Mouse (Mus musculus) cerebellum, postnatal 36 days (tissue): ENCODE data around the gene 1500009C09Rik.

Experiments
- DNase-seq, 2 experiments: peaks; one replicate each; pipeline ENCODE4 v3.0.0; 2021 to 2022; ENCODE audit warnings: mixed read lengths in 2 of 2

Gene 1500009C09Rik

DNA sequence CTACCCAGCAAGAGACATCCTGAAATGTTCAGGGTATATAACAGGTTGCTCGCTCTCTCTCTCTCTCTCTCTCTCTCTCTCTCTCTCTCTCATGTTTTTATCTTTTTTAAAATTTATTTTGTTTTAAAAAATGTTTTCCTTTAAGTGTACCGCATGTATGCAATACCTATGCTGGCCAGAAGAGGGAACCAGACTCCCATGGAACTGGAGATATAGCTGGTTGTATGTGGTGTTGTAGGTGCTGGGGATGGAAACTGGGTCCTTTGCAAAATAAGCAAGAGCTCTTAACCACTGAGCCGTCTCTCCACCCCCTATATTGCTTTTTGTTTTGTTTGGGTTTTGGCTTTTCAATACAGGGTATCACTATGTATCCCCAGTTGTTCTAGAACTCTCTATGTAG, 618 bp upstream of the 1500009C09Rik start:
- no peak for DNase-seq

DNA sequence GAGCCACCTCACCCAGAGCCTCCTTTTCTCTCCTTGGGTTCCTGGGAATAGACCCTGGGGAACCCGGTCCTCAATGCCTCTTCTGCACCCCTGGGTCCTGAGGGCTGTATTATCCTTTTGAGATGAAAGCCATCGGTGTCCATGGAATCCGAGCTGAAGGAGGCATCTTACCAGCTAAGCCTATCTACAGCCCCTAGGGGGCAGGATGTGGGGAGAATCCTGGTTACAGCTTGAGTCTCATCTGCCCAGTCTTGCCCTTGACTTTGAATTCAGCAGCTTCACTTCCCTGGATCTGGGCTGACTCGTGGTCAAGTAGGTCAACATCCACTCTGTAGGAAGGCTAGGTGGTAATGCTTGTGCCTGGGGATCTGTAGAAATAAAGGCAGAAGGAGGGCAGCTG, 3.1 kb downstream of the 1500009C09Rik start:
- no peak for DNase-seq

DNA sequence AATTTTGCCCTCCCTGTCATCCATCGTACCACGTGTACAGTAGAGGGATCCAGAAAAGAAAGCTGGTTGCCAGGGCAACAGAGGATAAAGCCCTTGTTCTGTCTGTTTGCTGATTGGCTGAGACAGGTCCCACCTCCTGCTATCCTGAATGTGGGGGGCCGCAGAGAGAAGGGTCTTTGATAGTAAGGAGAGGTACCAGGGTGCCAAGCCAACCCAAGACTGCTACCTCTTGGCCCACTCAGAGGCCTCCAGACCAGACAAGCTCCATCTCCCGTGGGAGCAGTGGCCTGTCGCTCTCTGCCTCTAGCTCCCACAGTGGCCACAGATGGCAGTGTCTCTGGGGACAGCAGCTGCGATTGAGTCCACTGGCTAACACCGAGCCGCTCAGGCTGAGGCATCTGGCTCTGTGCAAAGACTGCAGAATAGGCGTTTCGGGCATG, 3.8 kb downstream of the 1500009C09Rik start:
- peak; percentile 60 to 72 for DNase-seq

GRCm38 (mm10) chr15:82259510-82259909, 7.3 kb downstream of the 1500009C09Rik start:
- DNase-seq = peak; percentile 77 to 82

GRCm38 (mm10) chr15:82266356-82266755, 14.2 kb downstream of the 1500009C09Rik start:
- peak; percentile 77 to 85 for DNase-seq

GRCm38 (mm10) chr15:82268185-82268584, 16.0 kb downstream of the 1500009C09Rik start:
- DNase-seq = no peak

- peak; percentile 65 to 69 for DNase-seq
Measured at GRCm38 (mm10) chr15:82268783-82269182, 16.6 kb downstream of the 1500009C09Rik start.

DNA sequence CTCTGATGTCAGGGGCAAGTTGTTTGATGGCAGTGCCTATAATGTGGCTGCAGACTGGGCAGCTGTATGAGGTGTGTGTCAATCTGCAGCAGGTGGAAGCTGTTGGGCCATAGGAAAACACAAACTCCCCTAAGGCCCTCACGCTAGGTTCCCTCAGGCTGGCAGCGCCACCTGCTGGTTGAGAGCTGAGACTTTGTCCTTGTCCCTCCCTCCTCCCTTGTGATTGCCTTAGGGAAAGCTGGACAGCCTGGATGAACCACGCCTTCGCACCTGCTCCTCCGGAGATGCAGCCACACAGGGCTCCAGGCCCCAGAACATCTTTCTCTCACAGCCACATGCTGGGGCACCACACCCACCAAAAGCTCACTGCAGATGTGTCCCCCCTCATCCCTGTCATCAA, 19.0 kb downstream of the 1500009C09Rik start:
- DNase-seq = peak; percentile 80 to 88

- peak; percentile 50 to 52 for DNase-seq
Measured at GRCm38 (mm10) chr15:82272295-82272694, 20.1 kb downstream of the 1500009C09Rik start.

GRCm38 (mm10) chr15:82274593-82274926, 22.4 kb downstream of the 1500009C09Rik start, which contains the start of gene Sept3:
TSS of gene Sept3 (plus strand) at chr15:82274893.
- DNase-seq = no peak

DNA sequence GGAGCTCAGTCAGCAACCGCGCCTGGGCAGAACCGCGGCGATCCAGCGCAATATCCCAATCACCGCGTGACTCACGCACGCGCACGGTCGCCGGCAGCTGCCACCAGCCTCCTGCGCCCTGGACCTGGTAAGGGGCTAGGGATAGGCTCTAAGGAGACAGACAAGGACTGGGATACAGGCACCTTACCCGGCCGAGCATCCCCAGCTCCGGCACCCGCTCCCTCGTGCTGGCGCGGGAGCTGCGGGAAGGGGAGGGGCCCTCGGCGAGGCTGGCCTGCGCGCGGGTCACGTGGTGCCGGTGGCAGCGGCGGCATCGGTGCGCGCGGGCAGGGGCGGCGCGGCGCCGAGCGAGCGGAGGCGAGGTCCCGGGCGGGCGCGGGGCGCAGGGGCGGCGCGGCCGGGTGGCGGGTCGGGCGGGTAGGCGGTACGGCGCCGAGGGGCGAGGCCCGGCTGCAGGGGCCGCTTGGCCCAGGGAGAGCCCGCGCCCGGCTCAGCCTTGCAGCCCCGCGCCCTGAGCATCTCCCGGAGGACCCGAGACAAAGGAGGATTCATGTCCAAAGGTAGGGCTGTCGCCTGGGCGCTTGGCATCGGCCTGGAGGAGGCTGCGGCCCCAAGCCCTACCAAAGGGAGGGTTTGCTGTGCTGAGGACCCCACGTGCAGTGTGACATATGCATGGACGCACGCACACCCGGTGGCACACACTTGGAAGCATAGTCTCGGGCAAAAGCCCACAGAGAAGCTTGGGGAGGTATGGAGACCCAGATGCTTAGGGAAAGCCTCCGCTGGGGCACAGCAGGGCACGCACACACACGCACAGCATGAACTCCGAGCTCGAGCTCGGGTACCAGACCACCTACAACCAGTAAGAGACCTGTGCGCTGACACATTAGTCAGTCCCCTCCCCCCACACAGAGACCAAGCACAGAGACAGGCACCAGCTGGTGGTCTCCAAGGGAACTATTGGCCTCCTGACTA, 23.0 kb downstream of the 1500009C09Rik start:
- peak; percentile 85 to 89 for DNase-seq

DNA sequence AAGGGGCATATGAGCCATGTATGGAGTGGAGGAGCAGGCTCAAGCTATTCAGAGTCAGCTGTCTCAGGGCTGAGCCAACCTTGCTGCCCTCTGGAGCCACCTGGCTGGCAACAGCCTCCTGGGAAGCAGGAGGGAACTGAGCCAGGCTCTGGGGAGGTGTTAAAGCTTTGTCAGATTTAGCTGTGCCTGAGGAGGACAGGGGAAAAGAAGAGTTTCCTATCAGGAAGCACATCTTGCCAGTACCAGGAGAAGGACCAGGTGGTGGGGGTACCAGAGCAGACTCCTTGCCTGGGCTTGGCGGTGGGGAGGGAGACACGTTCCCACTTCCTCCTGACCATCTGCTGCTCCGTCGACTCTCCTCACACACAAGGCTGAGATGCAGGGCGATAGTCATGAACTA, 25.4 kb downstream of the 1500009C09Rik start:
- peak; percentile 86 to 89 for DNase-seq

DNA sequence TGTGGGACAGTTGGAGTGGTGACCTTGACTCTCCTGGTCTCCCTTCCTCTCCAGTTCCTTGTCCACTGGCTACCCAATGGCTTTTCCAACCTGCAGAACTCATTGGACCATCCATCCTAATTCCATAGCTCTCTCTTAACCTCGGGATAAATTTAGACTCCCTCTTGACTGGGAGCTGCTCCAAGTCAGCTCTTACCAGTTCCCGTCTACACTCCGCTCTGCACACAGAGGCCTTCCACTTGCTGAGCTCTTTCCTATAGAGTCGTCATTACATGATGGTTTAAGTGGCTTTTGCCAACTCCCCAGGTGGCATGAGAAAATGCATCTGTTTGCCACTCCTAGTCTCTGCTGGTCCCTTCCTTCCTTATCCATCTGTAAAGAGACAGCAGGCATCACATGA, 28.4 kb downstream of the 1500009C09Rik start:
- no peak for DNase-seq

- DNase-seq = no peak
Measured at GRCm38 (mm10) chr15:82286157-82286556, 34.0 kb downstream of the 1500009C09Rik start.

GRCm38 (mm10) chr15:82290252-82290651, 38.1 kb downstream of the 1500009C09Rik start:
- DNase-seq = no peak

- DNase-seq = no peak
Measured at GRCm38 (mm10) chr15:82292851-82293250, 40.7 kb downstream of the 1500009C09Rik start.

DNA sequence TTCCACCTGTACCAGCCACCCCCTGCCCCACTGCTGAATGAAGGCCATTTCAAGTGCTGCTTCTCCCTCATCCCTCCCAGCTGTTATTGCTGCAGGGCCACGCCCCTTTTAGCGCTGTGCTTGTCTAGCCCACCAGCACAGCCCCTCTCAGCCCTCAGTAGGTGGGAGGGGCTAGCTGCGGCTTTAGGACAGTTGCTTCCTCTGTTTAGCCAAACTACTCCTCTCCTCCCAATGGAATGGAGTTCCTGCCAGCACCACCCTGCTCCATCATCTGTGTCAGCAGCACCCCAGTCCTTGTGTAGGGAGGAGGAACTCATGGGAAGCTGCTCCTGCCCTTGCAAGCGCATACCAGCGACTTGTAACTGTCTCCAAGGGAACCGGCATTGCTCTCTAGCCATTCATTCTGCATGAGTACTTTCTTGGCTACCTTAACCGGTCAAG, 41.1 kb downstream of the 1500009C09Rik start:
- DNase-seq = peak in 1 of 2 experiments; percentile 21

GRCm38 (mm10) chr15:82294059-82294458, 41.9 kb downstream of the 1500009C09Rik start:
- DNase-seq = peak in 1 of 2 experiments; percentile 23

DNA sequence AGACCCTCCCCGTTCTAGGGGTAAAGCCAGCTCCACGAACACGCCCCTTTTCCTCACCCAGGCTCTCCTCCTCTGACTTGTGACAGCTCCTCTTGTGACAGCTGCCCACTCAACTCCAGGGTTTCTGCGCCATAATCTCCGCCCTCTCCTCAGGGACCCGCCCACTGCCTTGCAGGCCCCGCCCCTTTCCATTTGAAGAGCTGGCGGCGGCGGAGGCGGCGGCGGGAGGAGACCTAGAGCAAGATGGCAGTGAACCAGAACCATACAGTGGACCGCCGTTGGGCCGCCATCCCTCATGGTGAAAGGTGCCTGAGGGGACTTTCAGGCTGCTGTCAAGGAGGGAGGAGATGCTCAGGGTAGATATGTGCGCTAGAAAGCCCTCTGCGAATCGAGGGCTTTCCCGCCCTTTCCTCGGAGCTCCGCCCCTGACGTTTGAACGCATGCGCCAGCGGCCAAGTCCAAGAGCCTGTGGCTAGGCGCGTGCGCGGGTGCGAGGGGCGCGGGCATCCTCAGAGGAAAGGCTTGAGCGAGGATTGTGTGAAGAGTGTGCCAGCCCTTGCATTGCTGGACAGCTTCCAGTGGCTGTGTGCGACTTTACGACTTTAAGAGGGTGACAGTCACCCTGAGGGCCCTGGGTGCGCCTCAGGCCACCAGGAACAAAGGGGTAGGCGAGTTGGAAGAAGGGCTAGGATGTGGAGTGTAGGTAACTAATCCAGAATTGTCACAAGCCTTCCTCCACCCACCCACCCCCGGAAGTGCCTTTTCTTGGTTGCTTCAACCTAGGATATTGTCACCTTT, 46.8 kb downstream of the 1500009C09Rik start, which contains the start of gene Wbp2nl:
Gene Wbp2nl (plus strand): TSS at position 191 of the 798 bp plus-strand sequence.
- DNase-seq = peak in 1 of 2 experiments; percentile 17

DNA sequence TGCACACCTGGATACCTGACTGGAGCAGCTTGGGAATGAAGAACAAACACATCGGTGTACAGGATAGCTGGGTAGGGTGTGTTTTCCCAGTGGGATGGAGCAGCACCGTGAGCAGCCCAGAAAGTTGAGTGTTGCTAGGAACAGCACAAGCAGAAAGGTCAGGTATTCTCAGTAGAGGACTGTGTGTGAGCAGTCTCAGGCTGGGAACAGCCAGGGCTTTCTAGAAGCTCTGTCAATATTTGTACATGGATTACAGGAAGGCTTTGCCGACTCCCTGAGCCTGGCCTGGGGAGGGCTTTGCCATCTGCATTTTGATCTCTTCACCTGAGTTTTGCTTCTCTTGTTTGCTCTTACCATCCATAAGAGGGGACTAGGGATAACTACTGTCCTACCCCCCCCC, 54.9 kb downstream of the 1500009C09Rik start:
- DNase-seq = no peak

DNA sequence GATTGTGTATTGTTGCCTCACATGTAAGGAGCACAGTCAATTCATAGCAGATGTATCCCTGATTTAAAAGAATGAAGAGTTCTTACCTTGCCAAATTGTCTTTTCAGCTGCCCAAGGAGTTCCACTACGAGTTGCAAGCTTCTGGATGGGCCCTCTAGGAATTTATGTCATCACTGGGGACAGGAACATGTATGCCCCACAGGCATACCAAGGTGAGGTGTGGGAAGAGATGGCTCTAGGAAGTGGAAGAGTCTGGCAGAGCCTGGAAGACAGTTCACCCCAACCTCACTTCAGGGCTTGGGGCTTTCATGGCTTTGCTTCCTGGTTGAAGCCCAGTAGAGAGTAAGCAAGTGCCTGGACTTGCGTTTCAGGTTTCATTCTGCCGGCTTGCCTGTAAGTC, 56.2 kb downstream of the 1500009C09Rik start:
- no peak for DNase-seq
